Mouse (Mus musculus) liver, embryonic 12.5 days (tissue): ENCODE measurements around the gene Epc2. TPM values are rescaled to one million over a fixed set of nuclear protein-coding genes. Genes with fewer than 3 reads are reported as not detected.

ENCODE experiments used
- ATAC-seq: fragments of 200-750 bp; cut with Nextera tagmentation; 2 replicates; pipeline ENCODE4 v1.8.0; 2017; ENCODE audit warnings: moderate number of reproducible peaks, mild to moderate bottlenecking, moderate library complexity
- H3K27ac ChIP-seq: fragments of 300-500 bp; sonication (generic); 2 replicates; pipeline ENCODE4 v1.5.1; 2016; ENCODE audit warnings: mild to moderate bottlenecking
- H3K27me3 ChIP-seq: fragments of 300-500 bp; sonication (generic); replicated peaks from 2 replicates; pipeline ENCODE4 v1.6.1; 2016; ENCODE audit warnings: mild to moderate bottlenecking, moderate library complexity
- H3K36me3 ChIP-seq: fragments of 300-500 bp; sonication (generic); 2 replicates; pipeline ENCODE4 v1.6.1; 2016; ENCODE audit warnings: mild to moderate bottlenecking, moderate library complexity
- H3K4me1 ChIP-seq: fragments of 300-500 bp; sonication (generic); 2 replicates; pipeline ENCODE4 v1.6.1; 2016
- H3K4me2 ChIP-seq: fragments of 300-500 bp; sonication (generic); 2 replicates; pipeline ENCODE4 v1.6.1; 2016; ENCODE audit warnings: mild to moderate bottlenecking, moderate library complexity
- H3K4me3 ChIP-seq: fragments of 300-500 bp; sonication (generic); 2 replicates; pipeline ENCODE4 v1.5.1; 2016; ENCODE audit warnings: mild to moderate bottlenecking, moderate library complexity
- H3K9ac ChIP-seq: fragments of 300-500 bp; sonication (generic); 2 replicates; pipeline ENCODE4 v1.6.1; 2016; ENCODE audit warnings: mild to moderate bottlenecking, moderate library complexity
- H3K9me3 ChIP-seq: fragments of 300-500 bp; sonication (generic); replicated peaks from 2 replicates; pipeline ENCODE4 v1.6.1; 2016; ENCODE audit warnings: mild to moderate bottlenecking, moderate library complexity
- WGBS: fragments of 180-500 bp; shearing (Covaris S2); methylation state at CpG from one replicate; pipeline ENCODE4 v1.1.7; 2016; ENCODE audit not compliant: insufficient replicate concordance; 5-methylcytosine and 5-hydroxymethylcytosine counted together
- polyA plus RNA-seq: library from polyadenylated mRNA; unstranded; fragments of >200 nt; fragmentation: Nextera tagmentation; extraction: Ambion mirVana; gene quantifications from 2 replicates; pipeline ENCODE4 v1.2.1, GENCODE M21; 2016

Gene Epc2
- 2.8 and 3.1 TPM in 2 replicates for polyA plus RNA-seq

- WGBS = under 1% methylated on average over 72 of the region's 88 CpGs
- H3K27ac ChIP-seq = peak within 1 kb of the TSS; percentile 97
- H3K4me1 ChIP-seq = peaks cover 14% of the 10 kb centered on the region
- H3K27me3 ChIP-seq = peaks cover 11% of the 10 kb centered on the region; the same call in 1 of the 2 replicates
- ATAC-seq = peak; percentile 80
- peak within 1 kb of the TSS; percentile 96 for H3K4me3 ChIP-seq
- H3K9me3 ChIP-seq = no peaks in the 10 kb centered on the region
- H3K4me2 ChIP-seq = peak within 1 kb of the TSS; percentile 94
- no peaks in the 10 kb centered on the region for H3K36me3 ChIP-seq
- peak within 1 kb of the TSS; percentile 92 for H3K9ac ChIP-seq
Measured at GRCm38 (mm10) chr2:49450931-49451636, at the start of gene Epc2. TSS of gene Epc2 (plus strand) at chr2:49451486.

GRCm38 (mm10) chr2:49405954-49406353, 45.3 kb upstream of the Epc2 start:
- no peak overlapping the region for H3K4me2 ChIP-seq
- no peaks in the 10 kb centered on the region for H3K36me3 ChIP-seq
- WGBS = 41% methylated on average over 2 of the region's 2 CpGs
- no peak overlapping the region for H3K9ac ChIP-seq
- no peaks in the 10 kb centered on the region for H3K27me3 ChIP-seq
- no peak overlapping the region for H3K4me3 ChIP-seq
- no peaks in the 10 kb centered on the region for H3K9me3 ChIP-seq
- ATAC-seq = no peak
- no peak overlapping the region for H3K27ac ChIP-seq
- H3K4me1 ChIP-seq = no peaks in the 10 kb centered on the region

- ATAC-seq = no peak
- 42% methylated on average over 5 of the region's 5 CpGs for WGBS
- no peaks in the 10 kb centered on the region for H3K9me3 ChIP-seq
Measured at GRCm38 (mm10) chr2:49411685-49412084, 39.6 kb upstream of the Epc2 start.

GRCm38 (mm10) chr2:49412576-49412975, 38.7 kb upstream of the Epc2 start:
- Histone ChIP-seq H3K36me3 (no peaks in the 10 kb centered on the region), H3K4me1 (no peaks in the 10 kb centered on the region), H3K4me2 (no peak overlapping the region), H3K27ac (no peak overlapping the region), H3K9me3 (no peaks in the 10 kb centered on the region), H3K4me3 (no peak overlapping the region), H3K27me3 (no peaks in the 10 kb centered on the region), H3K9ac (no peak overlapping the region)
- no peak for ATAC-seq
- 69% methylated on average over 6 of the region's 6 CpGs for WGBS

More at GRCm38 (mm10) chr2:49411685-49412084, 39.6 kb upstream of the Epc2 start:
- Histone ChIP-seq H3K4me2 (no peak overlapping the region), H3K36me3 (no peaks in the 10 kb centered on the region), H3K9ac (no peak overlapping the region), H3K27me3 (no peaks in the 10 kb centered on the region), H3K4me1 (no peaks in the 10 kb centered on the region), H3K4me3 (no peak overlapping the region), H3K27ac (no peak overlapping the region)

- no peaks in the 10 kb centered on the region for H3K9me3 ChIP-seq
- no peak overlapping the region for H3K27ac ChIP-seq
- no peaks in the 10 kb centered on the region for H3K27me3 ChIP-seq
- H3K9ac ChIP-seq = no peak overlapping the region
- WGBS = 46% methylated on average over 3 of the region's 3 CpGs
- H3K4me2 ChIP-seq = no peak overlapping the region
- ATAC-seq = no peak
- H3K4me3 ChIP-seq = no peak overlapping the region
- H3K36me3 ChIP-seq = no peaks in the 10 kb centered on the region
- no peaks in the 10 kb centered on the region for H3K4me1 ChIP-seq
Measured at GRCm38 (mm10) chr2:49415868-49416267, 35.4 kb upstream of the Epc2 start.

GRCm38 (mm10) chr2:49417018-49417604, 34.2 kb upstream of the Epc2 start:
- WGBS = 16% methylated on average over 10 of the region's 10 CpGs

GRCm38 (mm10) chr2:49420396-49420795, 30.9 kb upstream of the Epc2 start:
- no peaks in the 10 kb centered on the region for H3K9me3 ChIP-seq
- H3K9ac ChIP-seq = no peak overlapping the region
- H3K27ac ChIP-seq = no peak overlapping the region
- no peaks in the 10 kb centered on the region for H3K36me3 ChIP-seq
- H3K4me3 ChIP-seq = no peak overlapping the region
- no peak for ATAC-seq
- H3K4me2 ChIP-seq = no peak overlapping the region
- no peaks in the 10 kb centered on the region for H3K27me3 ChIP-seq
- 74% methylated on average over 3 of the region's 3 CpGs for WGBS
- no peaks in the 10 kb centered on the region for H3K4me1 ChIP-seq

More at GRCm38 (mm10) chr2:49417018-49417604, 34.2 kb upstream of the Epc2 start:
- Histone ChIP-seq H3K4me3 (no peak overlapping the region), H3K4me2 (no peak overlapping the region), H3K27ac (0 out of 2 replicates have a peak overlapping the region, but pooled peaks have one; percentile 4), H3K9me3 (no peaks in the 10 kb centered on the region), H3K36me3 (no peaks in the 10 kb centered on the region), H3K4me1 (no peaks in the 10 kb centered on the region), H3K27me3 (no peaks in the 10 kb centered on the region), H3K9ac (no peak overlapping the region)
- ATAC-seq = no peak

GRCm38 (mm10) chr2:49423857-49424256, 27.4 kb upstream of the Epc2 start:
- WGBS = 44% methylated on average over 2 of the region's 2 CpGs

GRCm38 (mm10) chr2:49424788-49425187, 26.5 kb upstream of the Epc2 start:
- 28% methylated on average over 4 of the region's 4 CpGs for WGBS
- Histone ChIP-seq H3K9me3 (no peaks in the 10 kb centered on the region), H3K36me3 (no peaks in the 10 kb centered on the region), H3K9ac (no peak overlapping the region), H3K4me1 (no peaks in the 10 kb centered on the region), H3K4me2 (no peak overlapping the region), H3K27ac (no peak overlapping the region), H3K4me3 (no peak overlapping the region), H3K27me3 (no peaks in the 10 kb centered on the region)
- no peak for ATAC-seq

More at GRCm38 (mm10) chr2:49423857-49424256, 27.4 kb upstream of the Epc2 start:
- Histone ChIP-seq H3K9me3 (no peaks in the 10 kb centered on the region), H3K36me3 (no peaks in the 10 kb centered on the region), H3K4me3 (no peak overlapping the region), H3K27me3 (no peaks in the 10 kb centered on the region), H3K9ac (no peak overlapping the region), H3K4me1 (no peaks in the 10 kb centered on the region), H3K27ac (no peak overlapping the region), H3K4me2 (no peak overlapping the region)
- ATAC-seq = no peak

GRCm38 (mm10) chr2:49426175-49426574, 25.1 kb upstream of the Epc2 start:
- H3K4me3 ChIP-seq = no peak overlapping the region
- no peak overlapping the region for H3K9ac ChIP-seq
- H3K4me1 ChIP-seq = no peaks in the 10 kb centered on the region

GRCm38 (mm10) chr2:49431015-49431414, 20.3 kb upstream of the Epc2 start:
- H3K4me2 ChIP-seq = no peak overlapping the region
- ATAC-seq = no peak
- no peak overlapping the region for H3K9ac ChIP-seq
- H3K27ac ChIP-seq = no peak overlapping the region
- H3K27me3 ChIP-seq = no peaks in the 10 kb centered on the region
- H3K4me3 ChIP-seq = no peak overlapping the region
- H3K4me1 ChIP-seq = no peaks in the 10 kb centered on the region
- H3K36me3 ChIP-seq = no peaks in the 10 kb centered on the region
- no peaks in the 10 kb centered on the region for H3K9me3 ChIP-seq
- WGBS = 61% methylated on average over 1 of the region's 1 CpGs

More at GRCm38 (mm10) chr2:49426175-49426574, 25.1 kb upstream of the Epc2 start:
- no peaks in the 10 kb centered on the region for H3K9me3 ChIP-seq
- no peak for ATAC-seq
- WGBS = 69% methylated on average over 10 of the region's 10 CpGs
- H3K27me3 ChIP-seq = no peaks in the 10 kb centered on the region
- no peak overlapping the region for H3K27ac ChIP-seq
- H3K4me2 ChIP-seq = no peak overlapping the region
- H3K36me3 ChIP-seq = no peaks in the 10 kb centered on the region

GRCm38 (mm10) chr2:49433211-49433610, 18.1 kb upstream of the Epc2 start:
- Histone ChIP-seq H3K4me3 (no peak overlapping the region), H3K4me1 (no peaks in the 10 kb centered on the region), H3K9ac (no peak overlapping the region), H3K9me3 (no peaks in the 10 kb centered on the region), H3K36me3 (no peaks in the 10 kb centered on the region), H3K27ac (no peak overlapping the region), H3K4me2 (no peak overlapping the region), H3K27me3 (0 out of 2 replicates have a peak, but pooled peaks cover 3% of the 10 kb centered on the region)
- 72% methylated on average over 9 of the region's 9 CpGs for WGBS
- ATAC-seq = no peak
